Mouse (Mus musculus) G1E-ER4 (cell line): ENCODE results near the gene Gad1. TPM values are rescaled to one million over a fixed set of nuclear protein-coding genes. Genes with fewer than 3 reads are reported as not detected.

Experiments used
- GATA1 ChIP-seq: IDR thresholded peaks from one replicate; pipeline ENCODE4 v1.8.0; 2012; ENCODE audit warnings: low read length, inconsistent platforms
- polyA plus RNA-seq: library from polyadenylated mRNA; stranded (reverse); fragments of >175 nt; gene quantifications from 2 replicates; pipeline ENCODE4 v1.2.3, GENCODE M21; 2012

Gad1 gene
- polyA plus RNA-seq, 1 experiment, result not detected

GRCm38 (mm10) chr2:70592432-70592831 is 39.6 kb downstream of the Gad1 start:
- TF ChIP-seq GATA1, result no peak

GRCm38 (mm10) chr2:70593670-70594069 is 40.8 kb downstream of the Gad1 start:
- no peak for TF ChIP-seq GATA1

DNA sequence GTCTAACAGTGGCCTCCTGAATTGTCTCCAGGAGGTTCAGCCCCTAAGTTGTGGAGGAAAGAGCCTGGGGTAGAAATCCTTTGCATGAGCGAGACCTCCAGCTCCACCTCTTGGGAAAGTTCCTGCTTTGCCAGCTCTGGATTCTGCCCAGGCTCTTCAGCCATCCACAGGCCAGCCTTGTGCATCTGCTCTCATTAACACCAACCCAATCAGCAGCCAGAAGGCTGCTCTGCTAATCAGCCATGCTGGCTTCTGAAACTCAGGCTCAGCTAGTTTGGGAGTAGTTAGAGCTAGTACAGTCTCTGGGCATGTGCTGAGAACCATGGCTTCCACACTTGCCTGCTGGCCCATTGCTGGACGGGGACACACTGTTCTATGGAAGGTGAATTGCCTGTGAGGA is 43.0 kb downstream of the Gad1 start:
- no peak for TF ChIP-seq GATA1

DNA sequence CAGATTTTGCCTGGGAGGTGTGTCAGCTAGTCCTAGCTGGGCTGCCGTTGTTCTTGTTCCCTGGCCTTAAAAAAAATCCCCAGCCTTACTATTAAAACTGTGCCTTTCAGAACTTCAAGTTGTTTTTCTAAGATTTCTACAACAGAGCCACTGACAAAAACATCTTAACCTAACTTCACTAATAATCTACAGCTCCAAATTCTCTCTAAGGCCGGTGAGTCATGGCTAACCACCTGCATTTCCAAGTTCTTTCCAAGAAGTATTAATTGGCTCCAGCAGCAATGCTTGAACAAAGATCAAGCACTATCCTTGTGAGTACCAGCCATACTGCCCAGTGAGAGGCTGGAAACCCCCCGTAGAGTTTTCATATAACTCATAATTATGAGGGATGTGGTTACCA is 56.9 kb downstream of the Gad1 start:
- no peak for TF ChIP-seq GATA1

DNA sequence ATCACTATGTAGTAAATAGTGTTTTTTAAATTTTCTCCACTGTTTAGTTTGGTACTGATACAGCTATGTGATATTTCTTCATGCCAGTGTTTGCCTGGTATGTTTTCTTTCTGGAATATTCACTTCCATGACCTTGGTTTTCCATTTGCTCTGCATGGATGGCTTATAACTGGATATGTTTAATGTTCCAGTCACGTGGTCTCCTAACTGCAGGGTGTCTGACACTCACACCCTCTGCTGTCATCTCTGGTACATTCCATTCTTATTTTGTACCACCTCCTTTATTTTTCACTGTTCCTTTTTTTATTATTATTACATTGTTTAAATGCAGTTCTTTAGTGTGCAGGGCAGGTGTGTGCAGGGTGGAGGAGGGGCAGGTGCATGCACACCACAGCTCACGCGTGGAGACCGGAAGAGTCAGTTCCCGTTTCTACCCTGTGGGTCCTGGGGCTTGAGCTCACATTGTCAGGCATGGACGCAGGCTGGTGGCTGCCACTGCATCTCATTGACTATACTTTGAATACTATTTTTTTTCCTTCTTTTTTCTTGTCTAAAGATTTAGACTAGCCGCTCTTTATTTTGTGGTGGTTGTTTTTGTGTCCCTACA is 62.0 kb downstream of the Gad1 start:
- no peak for TF ChIP-seq GATA1

DNA sequence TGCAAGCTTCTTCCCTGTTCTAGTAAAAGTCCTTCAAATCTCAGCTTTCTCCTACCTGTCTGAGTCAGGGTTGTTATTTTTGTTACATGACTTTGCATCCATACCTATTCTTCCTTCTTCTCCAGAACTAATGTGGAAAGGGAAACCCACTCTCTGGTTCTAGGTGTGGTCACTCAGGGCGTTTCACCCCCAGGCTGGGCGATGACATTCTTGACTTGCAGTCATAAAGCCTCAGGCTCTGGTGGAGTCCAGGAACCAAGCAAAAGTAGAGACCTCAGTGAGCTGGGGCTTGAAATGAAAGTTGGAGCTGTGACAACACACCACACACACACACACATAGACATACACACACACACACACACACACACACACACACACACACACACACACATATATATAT is 63.2 kb downstream of the Gad1 start:
- TF ChIP-seq GATA1, result no peak

DNA sequence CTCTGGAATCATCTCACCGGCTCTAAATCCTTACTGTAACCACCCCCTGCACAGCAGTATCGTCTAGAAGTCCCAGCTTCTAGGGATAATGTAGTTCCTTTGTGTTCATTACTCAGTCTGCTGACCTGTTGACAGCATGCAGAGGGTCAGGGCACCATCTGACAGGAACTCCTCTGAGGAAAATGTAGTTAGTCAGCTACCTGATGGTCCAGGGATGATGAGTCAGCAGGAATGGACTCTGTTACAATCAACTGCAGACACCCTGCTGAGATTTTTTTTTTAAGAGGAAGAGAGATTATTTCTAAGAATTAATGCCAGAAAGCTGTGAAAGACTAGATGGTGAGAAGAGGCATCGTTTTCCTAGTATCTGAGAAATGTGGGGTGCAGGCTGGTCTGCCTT is 63.7 kb downstream of the Gad1 start:
- TF ChIP-seq GATA1, result no peak

DNA sequence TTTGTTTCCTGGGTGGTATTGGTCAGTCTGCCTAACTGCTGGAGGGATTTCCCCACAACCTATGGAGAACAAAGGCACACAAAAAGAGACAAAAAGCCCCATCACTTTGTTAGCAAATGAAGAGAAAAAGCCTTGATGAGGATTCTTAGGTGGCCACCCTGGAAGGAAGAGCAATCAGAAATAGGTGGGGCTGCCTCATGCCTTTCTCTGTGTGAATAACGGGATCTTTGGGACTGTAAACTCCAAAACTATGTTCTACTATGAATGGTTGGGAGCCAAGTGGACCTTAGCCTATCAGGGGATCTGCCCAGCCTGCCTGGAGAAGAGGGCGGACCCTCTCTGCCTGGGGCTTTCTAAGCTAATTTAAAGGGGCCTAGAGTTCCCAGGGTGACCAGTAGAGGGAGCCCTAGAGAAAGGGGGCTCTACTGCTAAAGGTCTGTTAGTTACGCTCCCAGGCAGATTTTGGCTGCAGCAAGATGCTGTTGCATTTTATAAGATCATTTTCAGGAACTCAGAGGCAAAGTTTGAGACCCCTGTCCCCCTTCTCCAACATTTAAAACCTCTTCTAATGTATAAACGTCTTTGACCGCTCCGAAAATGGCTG is 66.5 kb downstream of the Gad1 start:
- TF ChIP-seq GATA1, result no peak

DNA sequence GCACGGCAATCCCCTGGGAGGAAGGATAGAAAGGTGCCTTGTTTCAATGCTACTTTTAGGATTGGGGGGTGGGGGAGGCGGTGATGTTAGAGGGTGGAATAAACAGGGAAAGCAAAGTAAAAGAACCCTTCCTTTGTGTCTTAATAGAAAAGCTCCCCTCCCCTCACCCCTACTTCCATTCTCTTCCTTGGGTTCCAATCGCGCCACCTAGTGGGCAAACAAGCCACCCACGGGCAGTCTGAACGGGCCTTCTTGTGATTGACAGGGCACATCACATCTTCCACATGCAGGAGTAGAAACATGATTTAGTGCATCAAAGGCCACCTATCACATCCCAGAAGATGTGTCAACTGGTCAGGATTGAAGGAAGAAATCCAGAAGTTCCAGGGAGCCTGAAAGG is 67.4 kb downstream of the Gad1 start:
- no peak for TF ChIP-seq GATA1

GRCm38 (mm10) chr2:70622244-70622643 is 69.4 kb downstream of the Gad1 start:
- no peak for TF ChIP-seq GATA1

GRCm38 (mm10) chr2:70625761-70626160 is 72.9 kb downstream of the Gad1 start:
- no peak for TF ChIP-seq GATA1

- no peak for TF ChIP-seq GATA1
Measured at GRCm38 (mm10) chr2:70628397-70628796, 75.5 kb downstream of the Gad1 start.

DNA sequence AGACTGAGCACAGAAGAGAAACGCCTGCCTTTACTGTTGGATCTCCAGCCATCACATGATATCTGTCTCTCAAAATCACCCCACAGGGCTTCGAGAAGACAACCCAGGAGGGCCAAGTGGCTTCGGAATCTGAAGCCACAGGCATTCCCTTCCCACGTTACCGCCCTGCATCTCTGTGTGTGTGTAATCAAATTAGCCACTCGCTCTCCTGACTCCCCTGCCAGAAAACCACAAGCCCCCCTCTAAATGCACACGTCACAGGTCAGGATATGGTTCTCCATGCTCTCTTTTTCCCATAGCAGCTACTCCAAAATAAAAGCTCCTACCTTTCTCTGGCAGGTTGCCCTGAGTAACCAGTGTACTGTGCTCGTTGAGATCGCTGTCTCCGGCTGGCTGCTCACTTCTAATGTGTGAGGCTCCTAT is 76.5 kb downstream of the Gad1 start:
- no peak for TF ChIP-seq GATA1

DNA sequence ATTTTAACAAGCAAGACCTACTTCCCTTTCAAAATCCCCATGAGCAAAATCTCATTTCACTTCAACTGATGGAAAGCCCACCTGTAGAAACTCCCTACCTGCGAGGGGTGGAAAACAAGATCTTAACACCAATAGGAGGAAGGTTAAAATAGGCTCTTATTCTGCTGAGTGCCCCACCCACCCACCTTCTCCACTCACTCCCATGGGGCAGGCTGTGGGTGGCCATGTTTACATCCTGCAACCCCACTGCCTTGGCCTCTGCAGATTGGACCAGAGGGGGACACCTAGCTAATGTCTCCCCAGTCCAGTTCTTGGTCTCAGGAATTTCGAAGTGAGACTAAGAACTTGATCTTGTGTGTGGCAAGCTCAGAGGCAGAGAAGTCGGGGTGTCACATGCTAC is 77.0 kb downstream of the Gad1 start:
- no peak for TF ChIP-seq GATA1

DNA sequence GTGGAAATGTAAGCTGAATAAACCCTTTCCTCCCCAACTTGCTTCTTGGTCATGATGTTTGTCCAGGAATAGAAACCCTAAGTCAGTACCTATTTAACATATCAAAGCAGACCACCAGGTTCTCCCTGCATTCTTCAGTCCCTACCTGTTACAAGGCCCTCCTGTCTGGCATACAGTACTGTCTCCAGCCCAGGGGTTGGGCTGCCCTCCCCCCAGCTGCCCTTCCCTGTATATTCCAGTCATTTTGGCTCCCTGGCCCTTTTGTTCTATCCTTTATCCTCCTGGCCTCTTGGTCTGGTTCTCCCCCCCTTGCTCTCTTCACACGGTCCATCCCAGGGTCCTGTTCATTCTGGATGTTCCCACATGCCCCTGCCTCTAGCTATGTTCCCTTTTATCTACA is 78.4 kb downstream of the Gad1 start:
- no peak for TF ChIP-seq GATA1

DNA sequence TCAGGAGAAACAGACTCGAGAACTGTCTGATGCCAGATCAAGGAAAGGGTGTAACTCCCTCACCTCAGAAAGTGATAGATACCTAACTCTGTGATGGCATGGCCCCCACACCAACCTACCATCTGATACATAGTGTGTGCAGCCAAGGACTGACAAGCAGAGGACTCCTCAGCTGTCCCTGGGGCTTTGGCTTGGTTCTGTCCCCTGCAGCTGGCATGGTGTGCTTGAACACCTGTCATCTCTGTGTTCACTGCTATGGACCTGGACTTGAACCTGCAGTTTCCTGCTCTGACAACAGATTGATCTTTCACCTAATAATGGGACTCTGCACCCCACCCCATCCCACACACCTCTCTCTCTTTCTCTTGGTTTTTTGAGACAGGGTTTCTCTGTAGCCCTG is 79.5 kb downstream of the Gad1 start:
- TF ChIP-seq GATA1, result no peak

DNA sequence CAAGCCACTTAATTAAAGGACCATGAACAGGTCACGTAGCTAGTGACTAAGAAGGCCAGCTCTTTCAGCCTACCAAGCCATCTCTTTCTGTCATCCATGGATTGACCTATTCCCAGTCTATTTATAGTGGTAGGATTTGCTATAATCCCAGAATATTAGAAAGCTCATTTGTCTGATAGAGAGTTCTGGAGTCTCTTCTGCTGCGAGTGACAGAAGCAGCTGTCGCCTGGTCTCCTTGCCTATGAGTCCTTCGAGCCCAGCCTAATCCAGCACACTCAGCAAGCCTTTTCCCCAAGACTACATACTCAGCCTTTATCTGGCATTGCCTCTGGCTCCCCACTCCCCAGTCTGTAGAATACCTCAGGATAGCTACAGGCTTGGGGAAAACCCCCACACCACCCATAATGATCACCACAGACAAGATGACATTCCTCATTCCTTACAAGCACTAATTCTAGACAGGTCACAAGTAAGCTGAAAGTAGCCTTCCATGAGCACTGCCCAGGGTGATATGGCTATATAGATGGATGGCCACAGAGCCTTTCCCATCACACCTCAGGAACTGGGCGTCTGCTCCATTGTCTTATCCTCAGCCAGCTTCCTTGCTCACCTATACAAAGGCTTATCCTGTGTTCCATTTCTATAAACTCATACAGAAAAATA is 81.3 kb downstream of the Gad1 start:
- TF ChIP-seq GATA1, result no peak

DNA sequence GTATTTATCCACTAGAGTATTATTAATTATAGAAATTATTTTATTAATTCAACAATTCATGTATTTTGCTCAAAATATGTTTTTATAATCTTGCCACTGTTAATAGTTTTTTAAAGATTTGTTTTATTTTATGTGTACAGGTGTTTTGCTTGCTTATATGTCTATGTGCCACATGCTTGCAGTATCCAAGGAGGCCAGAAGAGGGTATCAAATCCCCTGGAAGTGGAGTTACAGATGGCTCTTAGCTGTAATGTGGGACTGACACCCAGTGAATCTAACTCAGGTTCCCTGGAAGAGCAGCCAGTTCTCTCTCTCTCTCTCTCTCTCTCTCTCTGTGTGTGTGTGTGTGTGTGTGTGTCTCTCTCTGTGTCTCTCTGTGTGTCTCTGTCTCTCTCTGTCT is 88.1 kb downstream of the Gad1 start:
- TF ChIP-seq GATA1, result no peak
